ENCODE assay signal across 17 mouse cellular contexts in genomic region chr6:127949885-127950284, GRCm38 (mm10).
DNase-seq lines count a peak whose midpoint lies in the region; TF ChIP-seq lines count a peak whose summit lies in the region.
"Had no signal": no experiment of that assay in that cellular context is flagged by ENCODE, and none has a peak within 500 bp of the region (broad histone marks: within the 10 kb centered on the region; RNA-seq: fewer than 3 reads in every experiment).

No protein-coding gene starts in this region.

- intact Hi-C loops in left cerebral cortex, postnatal 4 days (cut with DNase I), result no loop called here
- intact Hi-C loops in left cerebral cortex, postnatal 25 days (cut with DNase I), result loop anchor here (5.0 kb wide), 3 partner anchors 183 to 408 kb away; partner anchors contain the start of gene Prmt8

- TF ChIP-seq CTCF in cerebellum, adult 2 months (IDR thresholded peaks at IDR 0.05; ENCODE audit: borderline replicate concordance, insufficient read depth, low read depth, low read length), result no peak

- no peak overlapping the region for H3K27ac ChIP-seq in cerebellum, adult 2 months (ENCODE audit: insufficient read depth, low read length)

- 36% methylated on average over 7 of the region's 7 CpGs for WGBS in cerebellum, adult 2 months

- H3K27me3 ChIP-seq in cerebellum, adult 2 months (ENCODE audit: control insufficient read depth, insufficient read depth, low read length), result no peaks in the 10 kb centered on the region

- H3K4me1 ChIP-seq in cerebellum, adult 2 months (ENCODE audit: control insufficient read depth, insufficient read depth, low read length), result no peaks in the 10 kb centered on the region

- no peak for TF ChIP-seq POLR2A in cerebellum, adult 2 months (IDR thresholded peaks at IDR 0.05; ENCODE audit: borderline replicate concordance, insufficient read depth, low read length)

- no peak overlapping the region for H3K4me3 ChIP-seq in cerebellum, adult 2 months (replicated peaks; ENCODE audit: insufficient read depth, low read depth, low read length)

- DNase-seq in cerebellum, postnatal 10 days, result peak; percentile 57 to 67
- DNase-seq in cerebellum, adult 2 months, result no peak
- peak; percentile 37 for DNase-seq in left cerebral cortex, postnatal 4 days
- DNase-seq in left cerebral cortex, postnatal 25 days (ENCODE audit: low spot score in 2 of 2), result no peak
- DNase-seq in 3134 (ENCODE audit: extremely low read depth, insufficient read length, low spot score), result peak; percentile 56
- DNase-seq in heart, adult 8-10 months (ENCODE audit: low spot score), result no peak
- DNase-seq: adrenal gland, adult 2 months; adrenal gland, adult 8-10 months; adrenal gland, postnatal 10 days; adrenal gland, postnatal 14 days; adrenal gland, postnatal 25 days; adrenal gland, postnatal 36 days; B cell, adult 2 months; cerebellum, adult 11 months; cerebellum, adult 11-12 months; cerebellum, adult 18-20 months; cerebellum, adult 8-10 months had no signal

Comparison
In these comparisons a context has a peak if more than half of its experiments do, and no peak if none do; other contexts are left out.
1. DNase-seq: peak in cerebellum, postnatal 10 days (2 of 2), left cerebral cortex, postnatal 4 days (single experiment) and 3134 (single experiment); none in cerebellum, adult 2 months (0 of 2), left cerebral cortex, postnatal 25 days (0 of 2) and heart, adult 8-10 months (single experiment).